Mouse (Mus musculus): ENCODE results near the gene Ccdc130.

GRCm38 (mm10) chr8:84241821-84242220 is 28.4 kb downstream of the Ccdc130 start:
- no peak for TF ChIP-seq CTCF (IDR thresholded peaks at IDR 0.05; ENCODE audit: borderline replicate concordance, insufficient read depth, low read length)
- TF ChIP-seq POLR2A (IDR thresholded peaks at IDR 0.05; ENCODE audit: low read depth, low read length) = no peak

All from embryonic fibroblast, embryonic 13.5 days (primary cell).